9 mouse cellular contexts compared by ENCODE assay signal in the genomic region with DNA sequence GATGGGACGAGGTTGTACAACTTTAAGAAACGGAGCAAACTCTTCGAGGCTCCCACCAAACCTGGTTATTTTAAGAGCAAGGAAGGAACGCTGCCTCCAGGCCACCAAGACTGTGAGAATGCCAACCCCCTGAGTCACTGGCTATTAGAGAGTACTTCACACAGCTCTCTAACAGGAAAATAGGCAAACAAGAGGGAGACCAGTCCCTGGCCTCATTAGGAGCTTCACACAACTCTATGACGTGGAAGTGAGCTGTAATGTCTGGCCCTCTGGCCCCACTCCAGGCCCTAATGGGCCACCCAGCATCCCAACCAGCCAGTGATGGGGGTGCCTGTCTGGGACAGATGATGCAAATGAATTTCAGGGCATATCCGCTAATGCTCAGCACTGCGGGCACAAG. TPM values are rescaled to one million over a fixed set of nuclear protein-coding genes. Genes with fewer than 3 reads are reported as not detected.
DNase-seq lines count a peak whose midpoint lies in the region; ATAC-seq and TF ChIP-seq lines count a peak whose summit lies in the region.
"Had no signal": no experiment of that assay in that cellular context is flagged by ENCODE, and none has a peak within 500 bp of the region (broad histone marks: within the 10 kb centered on the region; RNA-seq: fewer than 3 reads in every experiment).

No protein-coding gene starts in this region.

- H3K9me3 ChIP-seq in kidney, embryonic 14.5 days (ENCODE audit: control insufficient read depth, low read length), result no peaks in the 10 kb centered on the region
- H3K9me3 ChIP-seq in hindbrain, embryonic 13.5 days, result no peaks in the 10 kb centered on the region

- no peak overlapping the region for H3K4me2 ChIP-seq in kidney, embryonic 14.5 days (replicated peaks; ENCODE audit: low read depth, low read length)
- H3K4me2 ChIP-seq in hindbrain, embryonic 13.5 days, result no peak overlapping the region

- H3K9ac ChIP-seq in kidney, embryonic 14.5 days (ENCODE audit: low read depth, low read length), result no peak overlapping the region
- no peak overlapping the region for H3K9ac ChIP-seq in hindbrain, embryonic 13.5 days

- H3K4me3 ChIP-seq in kidney, embryonic 14.5 days (ENCODE audit: low read length), result no peak overlapping the region
- peak overlapping the region; percentile 60 for H3K4me3 ChIP-seq in gastrocnemius, adult 2 months
- no peak overlapping the region for H3K4me3 ChIP-seq in hindbrain, embryonic 13.5 days

- H3K27me3 ChIP-seq in kidney, embryonic 14.5 days (ENCODE audit: control insufficient read depth, insufficient read depth, low read length), result no peaks in the 10 kb centered on the region
- H3K27me3 ChIP-seq in hindbrain, embryonic 13.5 days, result no peaks in the 10 kb centered on the region

- no peak for DNase-seq in kidney, postnatal 14 days
- peak; percentile 81 for DNase-seq in gastrocnemius, adult 2 months
- DNase-seq in heart, postnatal 10 days, result peak; percentile 45 to 50
- peak; percentile 25 for DNase-seq in retina, postnatal 7 days (ENCODE audit: low read depth, low spot score)
- DNase-seq in ovary, postnatal 36 days (ENCODE audit: low spot score), result no peak
- DNase-seq: adrenal gland, postnatal 14 days had no signal

- WGBS in kidney, embryonic 14.5 days, result 72% methylated on average over 7 of the region's 7 CpGs
- WGBS in hindbrain, embryonic 13.5 days, result 85% methylated on average over 7 of the region's 7 CpGs

- intact Hi-C loops in gastrocnemius, adult 2 months (cut with DNase I), result loop anchor here (2.0 kb wide), 1 partner anchor 15 kb away; no protein-coding TSS in a partner anchor
- intact Hi-C loops in heart, postnatal 10 days (cut with DNase I), result no loop called here

- no peaks in the 10 kb centered on the region for H3K36me3 ChIP-seq in kidney, embryonic 14.5 days (ENCODE audit: control insufficient read depth, insufficient read depth, low read length)
- H3K36me3 ChIP-seq in hindbrain, embryonic 13.5 days, result peaks cover 8% of the 10 kb centered on the region; the same call in 1 of the 2 replicates

- ATAC-seq in kidney, embryonic 14.5 days (ENCODE audit: low FRiP score, low TSS enrichment), result 0 out of 2 replicates have a peak, but pooled peaks have one; percentile 12
- ATAC-seq in erythroid progenitor cell, adult 5-6 weeks (replicated peaks; ENCODE audit: low FRiP score, poor library complexity, severe bottlenecking), result no peak
- ATAC-seq in hindbrain, embryonic 13.5 days (ENCODE audit: low FRiP score), result no peak

- no peak for TF ChIP-seq CTCF in gastrocnemius, adult 2 months (IDR thresholded peaks at IDR 0.05)

- no peak overlapping the region for H3K27ac ChIP-seq in kidney, embryonic 14.5 days (ENCODE audit: low read depth, low read length)
- H3K27ac ChIP-seq in gastrocnemius, adult 2 months, result peak overlapping the region; percentile 97
- H3K27ac ChIP-seq in hindbrain, embryonic 13.5 days, result no peak overlapping the region

- 0 out of 2 replicates have a peak, but pooled peaks cover under 1% of the 10 kb centered on the region for H3K4me1 ChIP-seq in kidney, embryonic 14.5 days (ENCODE audit: control insufficient read depth, insufficient read depth, low read length)
- H3K4me1 ChIP-seq in hindbrain, embryonic 13.5 days (replicated peaks), result 0 out of 2 replicates have a peak, but pooled peaks cover 4% of the 10 kb centered on the region

RNA-seq across cellular contexts. Expression of a gene that starts 17.8 kb away (rescaled TPM):
- 0.70 and 1.3 TPM in 2 replicates for polyA plus RNA-seq in kidney, embryonic 14.5 days (2014; fragmentation: Nextera tagmentation; extraction: Ambion mirVana)
- 100 to 1,000 TPM; 235 to 336 TPM for total RNA-seq in gastrocnemius, adult 2 months (2021)
- total RNA-seq in heart, postnatal 10 days (2021), result 1 to 10 TPM; 4.8 to 5.1 TPM
- total RNA-seq in erythroid progenitor cell, adult 5-6 weeks (2015; ENCODE audit: low replicate concordance), result 0.42 TPM in 1 of 2 replicates, not detected in the other
- total RNA-seq in erythroid progenitor cell, adult 5-6 weeks (2017; ENCODE audit: low replicate concordance), result not detected in 2 replicates
- polyA plus RNA-seq in hindbrain, embryonic 13.5 days (2015; fragmentation: Nextera tagmentation; extraction: Ambion mirVana), result 5.2 and 7.0 TPM in 2 replicates

Comparison
In these comparisons a context has a peak if more than half of its experiments do, and no peak if none do; other contexts are left out.
1. DNase-seq: peak in gastrocnemius, adult 2 months (single experiment), heart, postnatal 10 days (2 of 2) and retina, postnatal 7 days (single experiment); none in kidney, postnatal 14 days (single experiment) and ovary, postnatal 36 days (single experiment).
2. RNA of a gene that starts 17.8 kb away (total RNA-seq): 235 to 336 TPM in gastrocnemius, adult 2 months; 4.8 to 5.1 TPM in heart, postnatal 10 days and 0.42 TPM in erythroid progenitor cell, adult 5-6 weeks; every median in the first group is over 10 times any median in the second.